ENCODE assay signal across 8 mouse cellular contexts in the genomic region with DNA sequence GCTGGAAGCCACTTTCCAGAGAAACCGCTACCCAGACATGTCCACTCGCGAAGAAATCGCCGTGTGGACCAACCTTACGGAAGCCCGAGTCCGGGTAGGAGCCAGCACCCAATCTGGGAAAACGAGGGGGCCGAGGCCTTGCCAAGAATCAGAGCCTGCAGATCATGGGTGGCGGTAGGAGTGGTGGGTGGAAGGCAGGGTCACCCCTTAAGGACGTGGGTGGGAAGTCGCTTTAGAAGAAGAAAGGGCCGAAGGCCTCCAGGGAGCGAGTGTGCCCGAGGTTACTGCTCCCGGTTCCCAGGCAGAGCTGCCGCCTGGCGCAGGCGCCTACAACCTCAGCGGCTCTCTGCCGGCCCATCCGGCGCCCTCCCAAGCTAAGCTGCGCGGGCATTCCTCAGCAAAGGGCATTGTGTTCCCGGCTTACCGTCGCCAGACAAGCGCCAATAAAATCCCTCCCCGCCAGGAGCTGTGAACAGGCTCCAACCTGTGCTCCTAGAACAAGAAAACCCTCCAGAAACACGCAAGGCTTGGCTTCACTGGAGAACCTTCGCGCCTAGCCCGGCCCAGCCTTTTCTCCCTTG. TPM values are rescaled to one million over a fixed set of nuclear protein-coding genes. Genes with fewer than 3 reads are reported as not detected.
DNase-seq lines count a peak whose midpoint lies in the region; ATAC-seq and TF ChIP-seq lines count a peak whose summit lies in the region.
"Had no signal": no experiment of that assay in that cellular context is flagged by ENCODE, and none has a peak within 500 bp of the region (broad histone marks: within the 10 kb centered on the region; RNA-seq: fewer than 3 reads in every experiment).

No protein-coding gene starts in this region.

- peak overlapping the region; percentile 53 for H3K4me3 ChIP-seq in C2C12 (ENCODE audit: insufficient read depth, poor library complexity, severe bottlenecking)
- H3K4me3 ChIP-seq in E14TG2a.4 (replicated peaks; ENCODE audit: low read length): peak overlapping the region; percentile 82
- peak overlapping the region; percentile 45 for H3K4me3 ChIP-seq in limb, embryonic 11.5 days (ENCODE audit: low read depth, low read length)
- H3K4me3 ChIP-seq in stomach, embryonic 15.5 days (replicated peaks): peak overlapping the region; percentile 61

- no peaks in the 10 kb centered on the region for H3K27me3 ChIP-seq in C2C12 (ENCODE audit: control insufficient read depth, insufficient read depth, insufficient read length)
- H3K27me3 ChIP-seq in E14TG2a.4 (ENCODE audit: insufficient read depth, low read length): peaks cover 88% of the 10 kb centered on the region
- peaks cover 74% of the 10 kb centered on the region for H3K27me3 ChIP-seq in limb, embryonic 11.5 days (ENCODE audit: control insufficient read depth, insufficient read depth, low read length)
- peaks cover 68% of the 10 kb centered on the region for H3K27me3 ChIP-seq in stomach, embryonic 15.5 days (replicated peaks)

- peak overlapping the region; percentile 54 for H3K9ac ChIP-seq in limb, embryonic 11.5 days (ENCODE audit: low read length)
- H3K9ac ChIP-seq in stomach, embryonic 15.5 days: no peak overlapping the region

- H3ac ChIP-seq in C2C12 (ENCODE audit: control insufficient read depth, insufficient read length, low read depth): peak overlapping the region; percentile 83

- H3K9me3 ChIP-seq in E14TG2a.4 (ENCODE audit: low read length): no peaks in the 10 kb centered on the region
- no peaks in the 10 kb centered on the region for H3K9me3 ChIP-seq in limb, embryonic 11.5 days (ENCODE audit: control insufficient read depth, low read length)
- H3K9me3 ChIP-seq in stomach, embryonic 15.5 days: no peaks in the 10 kb centered on the region

- peak; percentile 26 for DNase-seq in gonadal fat pad, adult 2 months (ENCODE audit: low read depth)
- DNase-seq in limb, embryonic 11.5 days (ENCODE audit: low spot score): peak; percentile 80
- DNase-seq in frontal cortex, postnatal 14 days (ENCODE audit: low spot score in 2 of 2): no peak
- no peak for DNase-seq in MN1 (ENCODE audit: low spot score)

- peak overlapping the region; percentile 20; the same call in 1 of the 2 replicates for H3K4me2 ChIP-seq in limb, embryonic 11.5 days (ENCODE audit: low read depth, severe bottlenecking)
- peak overlapping the region; percentile 96 for H3K4me2 ChIP-seq in stomach, embryonic 15.5 days

- peaks cover 19% of the 10 kb centered on the region for H3K79me3 ChIP-seq in C2C12 (ENCODE audit: low read depth)

- no peak overlapping the region for H3K27ac ChIP-seq in limb, embryonic 11.5 days (replicated peaks; ENCODE audit: low read depth, low read length)
- no peak overlapping the region; the same call in 1 of the 2 replicates for H3K27ac ChIP-seq in stomach, embryonic 15.5 days
- H3K27ac ChIP-seq: macrophage had no signal

- H3K36me3 ChIP-seq in C2C12 (ENCODE audit: control insufficient read depth, insufficient read depth) (peaks cover 13% of the 10 kb centered on the region), E14TG2a.4 (ENCODE audit: insufficient read depth, low read length) (no peaks in the 10 kb centered on the region)
- no peaks in the 10 kb centered on the region for H3K36me3 ChIP-seq in limb, embryonic 11.5 days (ENCODE audit: control insufficient read depth, insufficient read depth, low read length)
- no peaks in the 10 kb centered on the region for H3K36me3 ChIP-seq in stomach, embryonic 15.5 days

- peaks cover 61% of the 10 kb centered on the region for H3K4me1 ChIP-seq in E14TG2a.4 (replicated peaks; ENCODE audit: low read depth, low read length)
- 0 out of 2 replicates have a peak, but pooled peaks cover 5% of the 10 kb centered on the region for H3K4me1 ChIP-seq in limb, embryonic 11.5 days (ENCODE audit: control insufficient read depth, insufficient read depth, low read length)
- peaks cover 28% of the 10 kb centered on the region for H3K4me1 ChIP-seq in stomach, embryonic 15.5 days

- H3K79me2 ChIP-seq in C2C12 (ENCODE audit: control insufficient read depth, insufficient read depth): peaks cover 68% of the 10 kb centered on the region

- TF ChIP-seq CTCF in C2C12 (IDR thresholded peaks at IDR 0.05; ENCODE audit: control insufficient read depth, insufficient read depth, insufficient read length) (no peak), E14TG2a.4 (conservative IDR thresholded peaks at IDR 0.05; ENCODE audit: low read length) (no peak)

- under 1% methylated on average over 35 of the region's 35 CpGs for WGBS in limb, embryonic 11.5 days
- WGBS in stomach, embryonic 15.5 days: 11% methylated on average over 35 of the region's 35 CpGs

- no peak for ATAC-seq in limb, embryonic 11.5 days (ENCODE audit: insufficient number of reproducible peaks, low FRiP score, low TSS enrichment, low read depth)
- ATAC-seq in stomach, embryonic 15.5 days (ENCODE audit: insufficient read depth, low FRiP score, low read depth): no peak

TF ChIP-seq in C2C12, 6 proteins besides CTCF, POLR2A, EP300 and RAD21:
- TF ChIP-seq USF1 (IDR thresholded peaks at IDR 0.05; ENCODE audit: low read depth) (no peak), CEBPB (IDR thresholded peaks at IDR 0.05; ENCODE audit: low read depth) (no peak), FOSL1 (IDR thresholded peaks at IDR 0.05; ENCODE audit: insufficient read depth, low read length, poor library complexity, severe bottlenecking) (no peak), MYOG (IDR thresholded peaks at IDR 0.05; ENCODE audit: control insufficient read depth, extremely low read depth, insufficient read length) (no peak), MYOD1 (IDR thresholded peaks at IDR 0.05; ENCODE audit: control insufficient read depth, insufficient read length, low read depth) (no peak), MAX (IDR thresholded peaks at IDR 0.05) (no peak)

RNA-seq across cellular contexts. Expression of a gene that starts 16.2 kb away (rescaled TPM):
- polyA plus RNA-seq in C2C12 (2012; fragmentation: generic; extraction: Trizol): 31.8 TPM
- polyA plus RNA-seq in gonadal fat pad, adult 2 months (2012; rRNA removed): 0.28 and 1.5 TPM in 2 replicates
- polyA plus RNA-seq in limb, embryonic 11.5 days (2014; fragmentation: Nextera tagmentation; extraction: Ambion mirVana): 37.6 and 43.1 TPM in 2 replicates
- polyA plus RNA-seq in stomach, embryonic 15.5 days (2015; fragmentation: Nextera tagmentation; extraction: Ambion mirVana): 16.5 and 23.8 TPM in 2 replicates
- polyA plus RNA-seq: macrophage had no signal

Comparison
In these comparisons a context has a peak if more than half of its experiments do, and no peak if none do; other contexts are left out.
1. DNase-seq: peak in gonadal fat pad, adult 2 months (single experiment) and limb, embryonic 11.5 days (single experiment); none in frontal cortex, postnatal 14 days (0 of 2) and MN1 (single experiment).
2. Peak in every context shown above with its lines, with median percentiles within 50 percentile points of each other: H3K4me3 ChIP-seq.